Mouse (Mus musculus) heart, postnatal 25 days (tissue): ENCODE results near the gene Ccdc183. TPM values are rescaled to one million over a fixed set of nuclear protein-coding genes. Genes with fewer than 3 reads are reported as not detected.

Experiments
- total RNA-seq, 2 experiments: library from RNA; stranded (reverse); gene quantifications; 2 replicates each; pipeline ENCODE4 v1.2.3; 2021

Gene Ccdc183
- total RNA-seq, 2 experiments from 2014 or later, result not detected

Other genes starting within 250 kb of the Ccdc183 start
- gene Sapcd2, start 245.4 kb downstream of the Ccdc183 start, total RNA-seq, result under 1 TPM; 0.16 to 0.50 TPM
- 10 to 100 TPM; 10.8 to 13.9 TPM for gene Entpd2, start 221.8 kb downstream of the Ccdc183 start, total RNA-seq
- 10 to 100 TPM; 25.1 to 27.7 TPM for gene Npdc1, start 218.3 kb downstream of the Ccdc183 start, total RNA-seq
- gene Fut7, start 194.4 kb downstream of the Ccdc183 start, total RNA-seq, result under 1 TPM in 1 of 2 experiments, not detected in 1; 0.34 TPM
- gene Abca2, start 189.0 kb downstream of the Ccdc183 start, total RNA-seq, result 10 to 100 TPM; 31.2 to 36.2 TPM
- 1 to 10 TPM; 2.4 to 3.6 TPM for gene Clic3, start 160.8 kb downstream of the Ccdc183 start, total RNA-seq
- 10 to 100 TPM; 17.4 to 20.8 TPM for gene Paxx, start 156.6 kb downstream of the Ccdc183 start, total RNA-seq
- gene Ptgds, start 147.6 kb downstream of the Ccdc183 start, total RNA-seq, result 100 to 1,000 TPM; 117 to 160 TPM
- gene Lcn12, start 123.8 kb downstream of the Ccdc183 start, total RNA-seq, result not detected
- gene Fbxw5, start 116.9 kb downstream of the Ccdc183 start, total RNA-seq, result 10 to 100 TPM; 85.7 to 91.2 TPM
- gene C8g, start 116.0 kb downstream of the Ccdc183 start, total RNA-seq, result under 1 TPM; 0.73 to 0.75 TPM
- gene Traf2, start 70.7 kb downstream of the Ccdc183 start, total RNA-seq, result 10 to 100 TPM; 15.4 to 17.3 TPM
- 100 to 1,000 TPM; 209 to 218 TPM for gene Edf1, start 59.8 kb downstream of the Ccdc183 start, total RNA-seq
- gene Mamdc4, start 42.8 kb downstream of the Ccdc183 start, total RNA-seq, result 1 to 10 TPM; 1.3 to 3.2 TPM
- gene Phpt1, start 42.5 kb downstream of the Ccdc183 start, total RNA-seq, result 10 to 100 TPM; 63.0 to 70.0 TPM
- gene Ajm1, start 35.9 kb downstream of the Ccdc183 start, total RNA-seq, result under 1 TPM; 0.08 to 0.10 TPM
- 10 to 100 TPM; 61.8 to 66.1 TPM for gene Rabl6, start 9.2 kb downstream of the Ccdc183 start, total RNA-seq
- gene Tmem141, start 4.3 kb upstream of the Ccdc183 start, total RNA-seq, result 10 to 100 TPM; 27.9 to 31.6 TPM
- gene Fcna, start 10.4 kb upstream of the Ccdc183 start, total RNA-seq, result 1 to 10 TPM; 4.8 to 5.8 TPM
- gene Lcn8, start 35.4 kb upstream of the Ccdc183 start, total RNA-seq, result under 1 TPM; 0.73 to 0.99 TPM
- not detected for gene Lcn5, start 40.3 kb upstream of the Ccdc183 start, total RNA-seq
- not detected for gene Lcn6, start 59.1 kb upstream of the Ccdc183 start, total RNA-seq
- not detected for gene Lcn10, start 65.0 kb upstream of the Ccdc183 start, total RNA-seq
- gene Obp2a, start 82.4 kb upstream of the Ccdc183 start, total RNA-seq, result not detected
- gene Bmyc, start 89.1 kb upstream of the Ccdc183 start, total RNA-seq, result 10 to 100 TPM in 1 of 2 experiments, 1 to 10 TPM in 1; 9.7 to 13.7 TPM
- not detected for gene Obp2b, start 119.3 kb upstream of the Ccdc183 start, total RNA-seq
- not detected for gene Lcn3, start 147.9 kb upstream of the Ccdc183 start, total RNA-seq
- not detected for gene Lcn11, start 159.3 kb upstream of the Ccdc183 start, total RNA-seq
- gene Gm13539, start 164.6 kb upstream of the Ccdc183 start, total RNA-seq, result not detected
- gene Glt6d1, start 198.2 kb upstream of the Ccdc183 start, total RNA-seq, result not detected
- not detected for gene Lcn9, start 205.5 kb upstream of the Ccdc183 start, total RNA-seq
- not detected for gene Sohlh1, start 229.6 kb upstream of the Ccdc183 start, total RNA-seq
- gene Kcnt1, start 246.1 kb upstream of the Ccdc183 start, total RNA-seq, result under 1 TPM; 0.25 to 0.36 TPM